Mouse (Mus musculus): ENCODE results near the gene Nrcam.

DNA sequence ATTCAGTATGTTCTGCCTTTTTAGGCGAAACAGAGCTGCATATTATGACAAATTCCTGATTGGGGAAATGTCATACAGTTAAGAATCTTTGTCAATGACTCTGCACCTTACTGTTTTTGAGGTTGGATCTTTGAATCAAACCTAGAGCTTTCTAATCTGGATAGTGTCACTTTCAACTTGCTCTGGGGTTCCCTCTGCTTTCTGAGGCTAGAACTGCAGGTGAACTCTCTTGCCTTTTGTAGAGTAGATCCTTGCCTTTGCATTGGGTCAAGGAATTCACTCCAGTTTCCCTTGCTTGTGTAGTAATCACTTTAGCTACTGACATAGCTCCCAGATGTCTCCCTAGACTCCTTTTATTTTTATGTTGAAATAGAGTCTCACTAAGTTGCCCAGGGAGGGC, 123.1 kb downstream of the Nrcam start:
- TF ChIP-seq CTCF (IDR thresholded peaks at IDR 0.05; ENCODE audit: low read depth, low read length) = no peak
- no peak for TF ChIP-seq POLR2A (IDR thresholded peaks at IDR 0.05; ENCODE audit: borderline replicate concordance, low read depth, low read length)

Measured in bone marrow macrophage, adult 2 months (primary cell).